Comparison of ENCODE assay signal across 11 mouse cellular contexts in the genomic region with DNA sequence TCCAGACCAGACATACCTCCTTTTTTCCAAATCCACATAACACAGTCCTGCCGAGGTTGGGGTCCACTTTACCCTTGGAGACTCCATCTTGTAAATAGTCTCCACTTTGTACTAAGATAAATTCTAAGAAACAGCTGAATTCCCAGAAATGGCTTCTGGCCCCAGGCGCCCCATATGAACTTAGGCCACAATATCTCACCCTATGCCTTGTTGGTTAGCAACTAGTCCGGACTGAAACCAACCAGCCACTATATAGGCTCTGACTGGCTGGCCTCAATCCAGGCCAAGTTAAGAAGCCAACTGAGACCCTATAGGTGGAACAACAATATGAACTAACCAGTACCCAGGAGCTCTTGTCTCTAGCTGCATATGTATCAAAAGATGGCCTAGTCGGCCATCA. TPM values are rescaled to one million over a fixed set of nuclear protein-coding genes. Genes with fewer than 3 reads are reported as not detected.
DNase-seq lines count a peak whose midpoint lies in the region; ATAC-seq lines count a peak whose summit lies in the region.
"Had no signal": no experiment of that assay in that cellular context is flagged by ENCODE, and none has a peak within 500 bp of the region (broad histone marks: within the 10 kb centered on the region; RNA-seq: fewer than 3 reads in every experiment).

No protein-coding gene starts in this region.

- 77% methylated on average over 3 of the region's 4 CpGs for WGBS in heart, embryonic 11.5 days (ENCODE audit: insufficient replicate concordance)
- whole genome bisulfite sequencing in midbrain, embryonic 13.5 days = 90% methylated on average over 4 of the region's 4 CpGs
- WGBS in midbrain, embryonic 14.5 days = 87% methylated on average over 3 of the region's 4 CpGs
- WGBS in hindbrain, embryonic 14.5 days = 92% methylated on average over 3 of the region's 4 CpGs
- WGBS in neural tube, embryonic 14.5 days = 90% methylated on average over 3 of the region's 4 CpGs

- peaks cover 8% of the 10 kb centered on the region for H3K4me1 ChIP-seq in heart, embryonic 11.5 days (ENCODE audit: control insufficient read depth, insufficient read depth, low read length)
- peaks cover 23% of the 10 kb centered on the region for H3K4me1 ChIP-seq in midbrain, embryonic 13.5 days (replicated peaks)
- peaks cover 13% of the 10 kb centered on the region for H3K4me1 ChIP-seq in midbrain, embryonic 14.5 days (ENCODE audit: control insufficient read depth, insufficient read depth, low read length)
- H3K4me1 ChIP-seq in hindbrain, embryonic 14.5 days (replicated peaks; ENCODE audit: control insufficient read depth, insufficient read depth, low read length) = peaks cover 22% of the 10 kb centered on the region
- H3K4me1 ChIP-seq in neural tube, embryonic 14.5 days (ENCODE audit: control insufficient read depth, insufficient read depth, low read length) = peaks cover 11% of the 10 kb centered on the region; the same call in 1 of the 2 replicates

- H3K9ac ChIP-seq in heart, embryonic 11.5 days (ENCODE audit: low read depth, low read length) = no peak overlapping the region
- no peak overlapping the region for H3K9ac ChIP-seq in midbrain, embryonic 13.5 days (replicated peaks)
- no peak overlapping the region for H3K9ac ChIP-seq in midbrain, embryonic 14.5 days (replicated peaks; ENCODE audit: low read length)
- H3K9ac ChIP-seq in hindbrain, embryonic 14.5 days = no peak overlapping the region
- no peak overlapping the region for H3K9ac ChIP-seq in neural tube, embryonic 14.5 days (replicated peaks; ENCODE audit: low read depth, low read length)

- no peaks in the 10 kb centered on the region for H3K9me3 ChIP-seq in heart, embryonic 11.5 days (replicated peaks; ENCODE audit: control insufficient read depth, low read length)
- no peaks in the 10 kb centered on the region for H3K9me3 ChIP-seq in midbrain, embryonic 13.5 days
- H3K9me3 ChIP-seq in midbrain, embryonic 14.5 days (ENCODE audit: control insufficient read depth, low read length) = no peaks in the 10 kb centered on the region
- no peaks in the 10 kb centered on the region for H3K9me3 ChIP-seq in hindbrain, embryonic 14.5 days (ENCODE audit: control insufficient read depth, low read length)
- no peaks in the 10 kb centered on the region for H3K9me3 ChIP-seq in neural tube, embryonic 14.5 days (ENCODE audit: control insufficient read depth, low read length)

- H3K27me3 ChIP-seq in heart, embryonic 11.5 days (ENCODE audit: control insufficient read depth, insufficient read depth, low read length) = no peaks in the 10 kb centered on the region
- no peaks in the 10 kb centered on the region for H3K27me3 ChIP-seq in midbrain, embryonic 13.5 days
- no peaks in the 10 kb centered on the region for H3K27me3 ChIP-seq in midbrain, embryonic 14.5 days (ENCODE audit: control insufficient read depth, insufficient read depth, low read length)
- no peaks in the 10 kb centered on the region for H3K27me3 ChIP-seq in hindbrain, embryonic 14.5 days (ENCODE audit: control insufficient read depth, insufficient read depth, low read length)
- no peaks in the 10 kb centered on the region for H3K27me3 ChIP-seq in neural tube, embryonic 14.5 days (ENCODE audit: control insufficient read depth, insufficient read depth, low read length)
- H3K27me3 ChIP-seq: Patski had no signal

- H3K27ac ChIP-seq in heart, embryonic 11.5 days (ENCODE audit: low read depth, low read length) = no peak overlapping the region
- H3K27ac ChIP-seq in midbrain, embryonic 13.5 days = no peak overlapping the region
- no peak overlapping the region for H3K27ac ChIP-seq in midbrain, embryonic 14.5 days (replicated peaks; ENCODE audit: low read depth, low read length)
- H3K27ac ChIP-seq in hindbrain, embryonic 14.5 days = no peak overlapping the region
- H3K27ac ChIP-seq in neural tube, embryonic 14.5 days (ENCODE audit: low read depth, low read length) = no peak overlapping the region

- DNase-seq in heart, adult 9 months (ENCODE audit: low spot score in 2 of 2) = no peak
- no peak for DNase-seq in midbrain, embryonic 14.5 days
- no peak for DNase-seq in hindbrain, embryonic 14.5 days (ENCODE audit: low spot score)
- DNase-seq in urinary bladder, postnatal 4 days (ENCODE audit: low spot score in 2 of 2) = no peak
- no peak for DNase-seq in kidney, adult 18-20 months
- DNase-seq: kidney, postnatal 36 days had no signal

- peak overlapping the region; percentile 73 for H3K4me2 ChIP-seq in heart, embryonic 11.5 days
- 0 out of 2 replicates have a peak overlapping the region, but pooled peaks have one; percentile 59 for H3K4me2 ChIP-seq in midbrain, embryonic 13.5 days (replicated peaks)
- no peak overlapping the region for H3K4me2 ChIP-seq in midbrain, embryonic 14.5 days (ENCODE audit: low read length)
- H3K4me2 ChIP-seq in hindbrain, embryonic 14.5 days (replicated peaks) = peak overlapping the region; percentile 57; the same call in 1 of the 2 replicates
- H3K4me2 ChIP-seq in neural tube, embryonic 14.5 days (ENCODE audit: low read depth, low read length) = peak overlapping the region; percentile 60; the same call in 1 of the 2 replicates

- H3K4me3 ChIP-seq in heart, embryonic 11.5 days (ENCODE audit: low read depth, low read length) = peak overlapping the region; percentile 80; the same call in 1 of the 2 replicates
- H3K4me3 ChIP-seq in midbrain, embryonic 13.5 days (replicated peaks) = no peak overlapping the region
- H3K4me3 ChIP-seq in midbrain, embryonic 14.5 days (replicated peaks; ENCODE audit: low read depth, low read length) = no peak overlapping the region
- H3K4me3 ChIP-seq in hindbrain, embryonic 14.5 days (replicated peaks; ENCODE audit: low read length) = no peak overlapping the region
- no peak overlapping the region for H3K4me3 ChIP-seq in neural tube, embryonic 14.5 days (ENCODE audit: low read depth, low read length)

- no peak for ATAC-seq in heart, embryonic 11.5 days (replicated peaks; ENCODE audit: insufficient number of reproducible peaks, low FRiP score, low TSS enrichment)
- ATAC-seq in midbrain, embryonic 13.5 days = no peak
- no peak for ATAC-seq in midbrain, embryonic 14.5 days (ENCODE audit: low FRiP score, low TSS enrichment)
- ATAC-seq in hindbrain, embryonic 14.5 days (ENCODE audit: low FRiP score) = no peak
- no peak for ATAC-seq in neural tube, embryonic 14.5 days (ENCODE audit: low read depth)

- 0 out of 2 replicates have a peak, but pooled peaks cover 5% of the 10 kb centered on the region for H3K36me3 ChIP-seq in heart, embryonic 11.5 days (ENCODE audit: control insufficient read depth, insufficient read depth, low read length)
- peaks cover 15% of the 10 kb centered on the region for H3K36me3 ChIP-seq in midbrain, embryonic 13.5 days
- H3K36me3 ChIP-seq in midbrain, embryonic 14.5 days (ENCODE audit: control insufficient read depth, insufficient read depth, low read length) = peaks cover 7% of the 10 kb centered on the region
- H3K36me3 ChIP-seq in hindbrain, embryonic 14.5 days (replicated peaks; ENCODE audit: control insufficient read depth, insufficient read depth) = peaks cover 28% of the 10 kb centered on the region
- H3K36me3 ChIP-seq in neural tube, embryonic 14.5 days (ENCODE audit: control insufficient read depth, insufficient read depth, low read length) = peaks cover 2% of the 10 kb centered on the region; the same call in 1 of the 2 replicates

RNA-seq across cellular contexts. Expression of a gene that starts 1.1 kb away (rescaled TPM):
- 93.3 and 97.9 TPM in 2 replicates for polyA plus RNA-seq in heart, embryonic 11.5 days (2014; fragmentation: Nextera tagmentation; extraction: Ambion mirVana)
- 59.6 and 62.5 TPM in 2 replicates for polyA plus RNA-seq in midbrain, embryonic 13.5 days (2015; fragmentation: Nextera tagmentation; extraction: Ambion mirVana)
- polyA plus RNA-seq in midbrain, embryonic 14.5 days (2014; fragmentation: Nextera tagmentation; extraction: Ambion mirVana) = 62.8 and 68.3 TPM in 2 replicates
- 63.6 and 69.8 TPM in 2 replicates for polyA plus RNA-seq in hindbrain, embryonic 14.5 days (2014; fragmentation: Nextera tagmentation; extraction: Ambion mirVana)
- polyA plus RNA-seq in neural tube, embryonic 14.5 days (2014; fragmentation: Nextera tagmentation; extraction: Ambion mirVana) = 65.2 and 71.2 TPM in 2 replicates

RNA-seq across cellular contexts. Expression of a gene that starts 3.6 kb away (rescaled TPM):
- polyA plus RNA-seq in heart, embryonic 11.5 days (2014; fragmentation: Nextera tagmentation; extraction: Ambion mirVana) = 76.4 and 104 TPM in 2 replicates
- 156 and 166 TPM in 2 replicates for polyA plus RNA-seq in midbrain, embryonic 13.5 days (2015; fragmentation: Nextera tagmentation; extraction: Ambion mirVana)
- 89.1 and 119 TPM in 2 replicates for polyA plus RNA-seq in midbrain, embryonic 14.5 days (2014; fragmentation: Nextera tagmentation; extraction: Ambion mirVana)
- 96.4 and 116 TPM in 2 replicates for polyA plus RNA-seq in hindbrain, embryonic 14.5 days (2014; fragmentation: Nextera tagmentation; extraction: Ambion mirVana)
- polyA plus RNA-seq in neural tube, embryonic 14.5 days (2014; fragmentation: Nextera tagmentation; extraction: Ambion mirVana) = 73.8 and 111 TPM in 2 replicates

RNA-seq across cellular contexts. Expression of a gene that starts 44.4 kb away (rescaled TPM):
- polyA plus RNA-seq in heart, embryonic 11.5 days (2014; fragmentation: Nextera tagmentation; extraction: Ambion mirVana) = 27.5 and 33.2 TPM in 2 replicates
- polyA plus RNA-seq in midbrain, embryonic 13.5 days (2015; fragmentation: Nextera tagmentation; extraction: Ambion mirVana) = 45.3 and 47.1 TPM in 2 replicates
- polyA plus RNA-seq in midbrain, embryonic 14.5 days (2014; fragmentation: Nextera tagmentation; extraction: Ambion mirVana) = 37.1 and 46.6 TPM in 2 replicates
- polyA plus RNA-seq in hindbrain, embryonic 14.5 days (2014; fragmentation: Nextera tagmentation; extraction: Ambion mirVana) = 45.6 and 46.7 TPM in 2 replicates
- 45.4 and 48.4 TPM in 2 replicates for polyA plus RNA-seq in neural tube, embryonic 14.5 days (2014; fragmentation: Nextera tagmentation; extraction: Ambion mirVana)

RNA-seq across cellular contexts. Expression of a gene that starts 44.4 kb away (rescaled TPM):
- polyA plus RNA-seq in heart, embryonic 11.5 days (2014; fragmentation: Nextera tagmentation; extraction: Ambion mirVana) = 39.6 and 43.7 TPM in 2 replicates
- polyA plus RNA-seq in midbrain, embryonic 13.5 days (2015; fragmentation: Nextera tagmentation; extraction: Ambion mirVana) = 56.9 and 57.1 TPM in 2 replicates
- polyA plus RNA-seq in midbrain, embryonic 14.5 days (2014; fragmentation: Nextera tagmentation; extraction: Ambion mirVana) = 43.7 and 55.1 TPM in 2 replicates
- 51.1 and 52.5 TPM in 2 replicates for polyA plus RNA-seq in hindbrain, embryonic 14.5 days (2014; fragmentation: Nextera tagmentation; extraction: Ambion mirVana)
- 59.2 and 60.6 TPM in 2 replicates for polyA plus RNA-seq in neural tube, embryonic 14.5 days (2014; fragmentation: Nextera tagmentation; extraction: Ambion mirVana)

RNA-seq across cellular contexts. Expression of a gene that starts 59.7 kb away (rescaled TPM):
- 0.21 TPM in 1 of 2 replicates, not detected in the other for polyA plus RNA-seq in heart, embryonic 11.5 days (2014; fragmentation: Nextera tagmentation; extraction: Ambion mirVana)
- polyA plus RNA-seq in midbrain, embryonic 13.5 days (2015; fragmentation: Nextera tagmentation; extraction: Ambion mirVana) = 0.50 and 1.3 TPM in 2 replicates
- polyA plus RNA-seq in midbrain, embryonic 14.5 days (2014; fragmentation: Nextera tagmentation; extraction: Ambion mirVana) = 0.38 and 1.00 TPM in 2 replicates
- polyA plus RNA-seq in hindbrain, embryonic 14.5 days (2014; fragmentation: Nextera tagmentation; extraction: Ambion mirVana) = 1.3 and 1.4 TPM in 2 replicates
- polyA plus RNA-seq in neural tube, embryonic 14.5 days (2014; fragmentation: Nextera tagmentation; extraction: Ambion mirVana) = 1.2 and 1.9 TPM in 2 replicates
- polyA plus RNA-seq: spleen, adult 2 months had no signal
